Mouse (Mus musculus) heart, postnatal 0 days (tissue): Measurements from ENCODE around the gene Dnah11. TPM values are rescaled to one million over a fixed set of nuclear protein-coding genes. Genes with fewer than 3 reads are reported as not detected.
"Not testable (repeated sequence)": the region's sequence is repeated elsewhere in the genome, so short reads cannot be mapped to it uniquely, and the experiment has no call there.

Source experiments
- ATAC-seq: fragments of 200-750 bp; cut with Nextera tagmentation; 2 replicates; pipeline ENCODE4 v1.8.0; 2017; ENCODE audit warnings: low read depth, moderate number of reproducible peaks, moderate library complexity; ENCODE audit not compliant: insufficient read depth
- DNase-seq: peaks from one replicate; pipeline ENCODE4 v3.0.0-alpha.2; 2016; ENCODE audit warnings: low spot score
- H3K27ac ChIP-seq: fragments of 300-500 bp; sonication (generic); 2 replicates; pipeline ENCODE4 v1.5.1; 2014; ENCODE audit warnings: low read depth, mild to moderate bottlenecking
- H3K27me3 ChIP-seq: fragments of 300-500 bp; sonication (generic); 2 replicates; pipeline ENCODE4 v1.6.1; 2014; ENCODE audit warnings: low read length, mixed read lengths; ENCODE audit not compliant: control insufficient read depth, insufficient read depth
- H3K36me3 ChIP-seq: fragments of 300-500 bp; sonication (generic); replicated peaks from 2 replicates; pipeline ENCODE4 v1.6.1; 2014; ENCODE audit warnings: low read length, mixed read lengths; ENCODE audit not compliant: control insufficient read depth, insufficient read depth
- H3K4me1 ChIP-seq: fragments of 300-500 bp; sonication (generic); 2 replicates; pipeline ENCODE4 v1.6.1; 2014; ENCODE audit warnings: antibody characterized with exemption; ENCODE audit not compliant: control insufficient read depth, insufficient read depth
- H3K4me2 ChIP-seq: fragments of 300-500 bp; sonication (generic); 2 replicates; pipeline ENCODE4 v1.6.1; 2014; ENCODE audit warnings: low read depth, mild to moderate bottlenecking, low read length, moderate library complexity
- H3K4me3 ChIP-seq: fragments of 300-500 bp; sonication (generic); 2 replicates; pipeline ENCODE4 v1.5.1; 2014; ENCODE audit warnings: low read depth, low read length
- H3K9ac ChIP-seq: fragments of 300-500 bp; sonication (generic); replicated peaks from 2 replicates; pipeline ENCODE4 v1.6.1; 2014; ENCODE audit warnings: low read depth, low read length, mixed read lengths
- H3K9me3 ChIP-seq: fragments of 300-500 bp; sonication (generic); replicated peaks from 2 replicates; pipeline ENCODE4 v1.6.1; 2016; ENCODE audit warnings: low read length; ENCODE audit not compliant: control insufficient read depth
- CTCF ChIP-seq: IDR thresholded peaks from 2 replicates; pipeline ENCODE4 v1.5.1; 2016; ENCODE audit warnings: antibody characterized with exemption, control low read depth, low read depth
- EP300 ChIP-seq: IDR thresholded peaks from 2 replicates; pipeline ENCODE4 v1.6.1; 2016; ENCODE audit warnings: antibody characterized with exemption, low read depth
- WGBS: fragments of 180-500 bp; shearing (Covaris S2); extraction: QIAGEN DNeasy Blood & Tissue Kit; methylation state at CpG from one replicate; pipeline ENCODE4 v1.1.7; 2014; 5-methylcytosine and 5-hydroxymethylcytosine counted together
- polyA plus RNA-seq: library from polyadenylated mRNA; unstranded; fragments of >200 nt; fragmentation: Nextera tagmentation; extraction: Ambion mirVana; gene quantifications from 2 replicates; pipeline ENCODE4 v1.2.1, GENCODE M21; 2015
- total RNA-seq: library from RNA; depleted of rRNA; stranded (reverse); fragments of >200 nt; gene quantifications from 2 replicates; pipeline ENCODE4 v1.2.3, GENCODE M21; 2014; ENCODE audit warnings: low replicate concordance

The Dnah11 gene
- total and polyA plus RNA-seq, 2 experiments from 2014 or later = not detected

DNA sequence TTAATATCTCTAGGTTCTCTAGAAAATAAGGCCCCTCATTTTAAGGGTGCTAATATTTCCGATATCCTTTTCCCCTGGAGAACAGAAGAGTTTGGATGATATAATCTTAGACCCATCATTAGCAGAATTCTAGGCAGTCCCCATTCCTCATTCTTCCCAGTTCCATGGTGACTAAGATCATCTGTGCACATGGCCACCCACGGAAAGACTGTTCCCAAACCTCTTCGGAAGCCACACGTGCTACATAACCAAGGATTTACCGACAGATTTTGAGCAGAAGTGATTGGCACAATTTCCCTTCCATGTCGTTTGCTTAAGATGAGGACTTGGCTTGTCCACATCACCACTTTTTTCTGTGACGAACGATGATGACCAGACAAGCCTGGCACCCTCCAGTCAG is 295.2 kb downstream of the Dnah11 start:
- Histone ChIP-seq H3K36me3 (no peaks in the 10 kb centered on the region), H3K27me3 (no peaks in the 10 kb centered on the region), H3K27ac (no peak overlapping the region), H3K4me2 (no peak overlapping the region), H3K9ac (no peak overlapping the region), H3K9me3 (no peaks in the 10 kb centered on the region), H3K4me3 (no peak overlapping the region), H3K4me1 (peaks cover 7% of the 10 kb centered on the region; the same call in 1 of the 2 replicates)
- no peak for DNase-seq
- ATAC-seq = no peak
- 83% methylated on average over 8 of the region's 8 CpGs for WGBS
- no peak for TF ChIP-seq CTCF

DNA sequence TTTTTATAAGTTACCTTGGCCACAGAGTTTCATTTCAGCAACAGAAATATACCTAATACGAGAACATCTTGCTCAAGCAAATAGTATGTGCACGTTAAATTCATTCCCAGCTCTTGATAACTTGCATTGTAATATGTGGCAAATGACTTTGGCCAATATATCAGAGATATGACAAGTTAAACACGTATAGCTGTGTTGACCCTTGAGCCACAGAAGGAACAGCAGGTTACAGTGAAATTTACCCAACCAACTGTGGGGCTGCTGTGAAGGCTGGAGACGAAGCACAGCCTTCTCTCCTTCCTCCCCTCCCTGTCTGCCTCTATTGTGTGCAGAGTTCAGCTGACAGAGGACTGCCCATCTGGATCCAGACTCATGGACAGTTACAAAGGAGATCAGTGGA is 297.5 kb downstream of the Dnah11 start:
- H3K4me3 ChIP-seq, H3K27ac ChIP-seq, H3K27me3 ChIP-seq, ATAC-seq, H3K4me2 ChIP-seq, H3K36me3 ChIP-seq, H3K9ac ChIP-seq, DNase-seq, H3K4me1 ChIP-seq, H3K9me3 ChIP-seq: not testable (repeated sequence)
- 46% methylated on average over 1 of the region's 4 CpGs for WGBS

DNA sequence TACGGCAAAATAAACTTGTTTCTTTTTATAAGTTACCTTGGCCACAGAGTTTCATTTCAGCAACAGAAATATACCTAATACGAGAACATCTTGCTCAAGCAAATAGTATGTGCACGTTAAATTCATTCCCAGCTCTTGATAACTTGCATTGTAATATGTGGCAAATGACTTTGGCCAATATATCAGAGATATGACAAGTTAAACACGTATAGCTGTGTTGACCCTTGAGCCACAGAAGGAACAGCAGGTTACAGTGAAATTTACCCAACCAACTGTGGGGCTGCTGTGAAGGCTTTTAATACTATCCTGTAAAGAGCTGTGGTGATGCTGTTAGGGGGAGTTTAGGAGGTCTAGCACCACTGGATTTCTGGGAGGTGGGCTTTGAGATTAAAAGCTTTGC is 298.0 kb downstream of the Dnah11 start:
- H3K27ac ChIP-seq, H3K27me3 ChIP-seq, H3K4me1 ChIP-seq, H3K4me2 ChIP-seq, ATAC-seq, H3K4me3 ChIP-seq, H3K36me3 ChIP-seq, H3K9ac ChIP-seq, DNase-seq, H3K9me3 ChIP-seq: not testable (repeated sequence)
- no CpG with 5 or more reads among the region's 4 CpGs for WGBS

DNA sequence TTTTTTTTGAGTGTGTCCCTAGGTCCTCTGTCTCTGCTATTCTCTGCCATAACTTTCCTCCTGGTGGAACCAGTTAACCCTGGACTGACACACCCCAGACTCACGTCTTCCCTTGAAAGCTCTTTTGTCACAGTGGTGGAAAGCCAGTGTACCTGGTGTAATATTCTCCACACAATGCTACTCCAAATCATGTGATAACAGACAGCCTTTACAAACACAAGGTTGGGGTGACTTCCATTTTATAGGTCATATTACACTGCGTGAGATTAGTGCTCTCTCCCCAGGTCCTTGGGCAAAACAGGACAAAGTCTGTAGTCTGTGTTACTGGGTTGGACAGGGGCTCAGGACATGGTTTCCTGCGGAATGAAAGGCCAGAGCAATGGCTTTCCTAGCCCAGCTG is 311.4 kb downstream of the Dnah11 start:
- Histone ChIP-seq H3K4me2 (no peak overlapping the region), H3K27ac (no peak overlapping the region), H3K27me3 (no peaks in the 10 kb centered on the region), H3K36me3 (no peaks in the 10 kb centered on the region), H3K4me3 (no peak overlapping the region), H3K4me1 (no peaks in the 10 kb centered on the region), H3K9ac (no peak overlapping the region), H3K9me3 (no peaks in the 10 kb centered on the region)
- 76% methylated on average over 3 of the region's 3 CpGs for WGBS
- no peak for ATAC-seq
- DNase-seq = no peak
- TF ChIP-seq CTCF (no peak), EP300 (no peak)

DNA sequence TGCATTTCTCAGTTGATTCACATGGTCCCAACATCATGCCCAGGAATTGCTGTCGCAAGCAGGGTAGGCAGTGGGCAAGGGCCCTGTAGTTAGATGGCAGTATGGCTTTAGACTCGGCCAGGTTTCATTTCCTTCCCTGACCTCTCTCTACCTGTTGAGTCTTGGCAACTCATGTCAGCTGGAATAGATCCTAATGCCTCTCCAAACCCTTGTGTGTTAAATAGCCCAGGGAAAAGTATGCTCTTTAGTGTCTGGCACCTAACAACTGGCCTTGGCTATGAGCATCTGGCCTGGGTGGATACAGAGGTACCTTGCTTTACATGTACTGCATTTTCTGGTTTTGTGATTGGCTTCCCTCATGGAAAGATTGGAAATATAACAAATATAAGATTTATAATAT is 314.2 kb downstream of the Dnah11 start:
- H3K9ac ChIP-seq = no peak overlapping the region

DNA sequence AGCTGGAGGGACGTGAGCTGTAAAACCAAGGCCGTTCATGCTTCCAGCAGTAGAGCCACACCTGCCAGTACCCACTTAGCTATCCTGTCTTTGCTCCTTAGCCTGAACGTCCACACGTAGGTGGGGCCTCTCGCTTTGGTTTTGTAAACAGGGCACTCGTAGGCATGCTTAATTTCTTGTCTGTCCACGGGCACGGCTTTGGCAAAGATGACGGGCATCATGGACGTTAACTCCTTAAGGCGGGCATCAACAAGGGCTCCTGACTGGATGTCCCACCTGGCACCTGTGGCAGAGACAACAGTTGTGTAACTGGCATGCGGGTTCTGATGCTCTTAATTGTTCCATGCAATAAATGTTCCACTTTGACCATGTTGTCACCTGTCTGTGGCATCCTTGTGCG is 320.5 kb downstream of the Dnah11 start:
- H3K9me3 ChIP-seq = no peaks in the 10 kb centered on the region
- H3K4me3 ChIP-seq = no peak overlapping the region
- TF ChIP-seq EP300 (no peak), CTCF (no peak)
- H3K27ac ChIP-seq = no peak overlapping the region
- no peak overlapping the region for H3K4me2 ChIP-seq
- 88% methylated on average over 13 of the region's 13 CpGs for WGBS
- H3K4me1 ChIP-seq = no peaks in the 10 kb centered on the region
- no peak for ATAC-seq
- peaks cover 15% of the 10 kb centered on the region for H3K36me3 ChIP-seq
- H3K27me3 ChIP-seq = no peaks in the 10 kb centered on the region
- H3K9ac ChIP-seq = no peak overlapping the region
- no peak for DNase-seq

More for the DNA sequence above, 314.2 kb downstream of the Dnah11 start:
- no peak for TF ChIP-seq EP300
- TF ChIP-seq CTCF = no peak
- H3K27ac ChIP-seq = no peak overlapping the region
- no peak overlapping the region for H3K4me3 ChIP-seq
- DNase-seq (no peak), ATAC-seq (no peak)
- H3K27me3 ChIP-seq = no peaks in the 10 kb centered on the region
- H3K9me3 ChIP-seq = no peaks in the 10 kb centered on the region
- no peaks in the 10 kb centered on the region; the same call in 1 of the 2 replicates for H3K36me3 ChIP-seq
- WGBS = 89% methylated on average over 2 of the region's 2 CpGs
- no peak overlapping the region for H3K4me2 ChIP-seq
- no peaks in the 10 kb centered on the region for H3K4me1 ChIP-seq
